Mouse (Mus musculus) heart, adult 2 months (tissue): Measurements from ENCODE around the gene Lsp1.
A peak's percentile ranks its signal among the peaks of the same experiment; 100 is the strongest.

Experiments used
- CTCF ChIP-seq: fragments of 200-600 bp; IDR thresholded peaks from 2 replicates; pipeline ENCODE4 v1.8.1; 2022; ENCODE audit warnings: antibody characterized with exemption, mild to moderate bottlenecking, moderate library complexity
- EP300 ChIP-seq: fragments of 200-500 bp; IDR thresholded peaks from 2 replicates; pipeline ENCODE4 v1.6.1; 2011; ENCODE audit warnings: low read depth, low read length, control low read depth; ENCODE audit not compliant: insufficient read depth
- POLR2A ChIP-seq: fragments of 200-500 bp; IDR thresholded peaks from 2 replicates; pipeline ENCODE4 v1.6.1; 2011; ENCODE audit warnings: mild to moderate bottlenecking, low read depth, low read length, control low read depth; ENCODE audit not compliant: insufficient read depth

GRCm38 (mm10) chr7:142487341-142487859 is 26.8 kb downstream of the Lsp1 start:
- TF ChIP-seq CTCF (peak; percentile 61), EP300 (no peak), POLR2A (no peak)
